Mouse (Mus musculus): Measurements from ENCODE around the gene Csf2. TPM values are rescaled to one million over a fixed set of nuclear protein-coding genes. Genes with fewer than 3 reads are reported as not detected.

Csf2 gene
- polyA plus RNA-seq, 1 experiment from 2014 or later, result not detected

Other genes starting within 250 kb of the Csf2 start
- gene Slc22a4, start 221.6 kb downstream of the Csf2 start, polyA plus RNA-seq (2015; fragmentation: Nextera tagmentation; extraction: Ambion mirVana), result 1.00 and 1.2 TPM in 2 replicates
- gene Pdlim4, start 180.7 kb downstream of the Csf2 start, polyA plus RNA-seq (2015; fragmentation: Nextera tagmentation; extraction: Ambion mirVana), result 50.3 and 55.0 TPM in 2 replicates
- 38.1 and 43.0 TPM in 2 replicates for gene P4ha2, start 149.6 kb downstream of the Csf2 start, polyA plus RNA-seq (2015; fragmentation: Nextera tagmentation; extraction: Ambion mirVana)
- gene Il3, start 17.6 kb upstream of the Csf2 start, polyA plus RNA-seq (2015; fragmentation: Nextera tagmentation; extraction: Ambion mirVana), result not detected in 2 replicates
- gene Acsl6, start 54.1 kb upstream of the Csf2 start, polyA plus RNA-seq (2015; fragmentation: Nextera tagmentation; extraction: Ambion mirVana), result 0.54 and 0.96 TPM in 2 replicates
- gene Meikin, start 121.0 kb upstream of the Csf2 start, polyA plus RNA-seq (2015; fragmentation: Nextera tagmentation; extraction: Ambion mirVana), result not detected in 2 replicates
- gene Fnip1, start 188.5 kb upstream of the Csf2 start, polyA plus RNA-seq (2015; fragmentation: Nextera tagmentation; extraction: Ambion mirVana), result 8.9 and 10.0 TPM in 2 replicates

Data from kidney, embryonic 16.5 days (tissue).